Mouse (Mus musculus) testis, adult 2 months (tissue): Measurements from ENCODE around the gene Card6. TPM values are rescaled to one million over a fixed set of nuclear protein-coding genes. Genes with fewer than 3 reads are reported as not detected.

Experiments used
- H3K27ac ChIP-seq: fragments of 200-500 bp; 2 replicates; pipeline ENCODE4 v1.5.1; 2012; ENCODE audit warnings: low read depth, low read length; ENCODE audit not compliant: control insufficient read depth, insufficient read depth
- H3K27me3 ChIP-seq: fragments of 200-500 bp; 2 replicates; pipeline ENCODE4 v1.6.1; 2012; ENCODE audit warnings: mild to moderate bottlenecking, low read length, moderate library complexity; ENCODE audit not compliant: control insufficient read depth, insufficient read depth
- H3K36me3 ChIP-seq: fragments of 200-500 bp; 2 replicates; pipeline ENCODE4 v1.6.1; 2012; ENCODE audit warnings: mild to moderate bottlenecking, low read length; ENCODE audit not compliant: control insufficient read depth, insufficient read depth
- H3K4me1 ChIP-seq: fragments of 200-500 bp; 2 replicates; pipeline ENCODE4 v1.6.1; 2012; ENCODE audit warnings: low read length; ENCODE audit not compliant: control insufficient read depth, insufficient read depth
- H3K4me3 ChIP-seq: fragments of 200-500 bp; 2 replicates; pipeline ENCODE4 v1.5.1; 2012; ENCODE audit warnings: low read depth, mild to moderate bottlenecking, low read length, moderate library complexity, mixed read lengths; ENCODE audit not compliant: control insufficient read depth
- CTCF ChIP-seq: fragments of 200-500 bp; IDR thresholded peaks from 2 replicates; pipeline ENCODE4 v1.5.1; 2012; ENCODE audit warnings: low read depth, mild to moderate bottlenecking, inconsistent platforms, low read length, moderate library complexity; ENCODE audit not compliant: control insufficient read depth, insufficient read depth, insufficient replicate concordance
- POLR2A ChIP-seq: fragments of 200-500 bp; IDR thresholded peaks from 2 replicates; pipeline ENCODE4 v1.6.1; 2012; ENCODE audit warnings: low read depth, mild to moderate bottlenecking, inconsistent platforms, low read length, moderate library complexity; ENCODE audit not compliant: control insufficient read depth
- polyA plus RNA-seq: library from polyadenylated mRNA; depleted of rRNA; stranded (reverse); fragments of >200 nt; gene quantifications from 2 replicates; pipeline ENCODE4 v1.2.3, GENCODE M21; 2012

Gene Card6
- polyA plus RNA-seq, 1 experiment: 4.8 TPM

DNA sequence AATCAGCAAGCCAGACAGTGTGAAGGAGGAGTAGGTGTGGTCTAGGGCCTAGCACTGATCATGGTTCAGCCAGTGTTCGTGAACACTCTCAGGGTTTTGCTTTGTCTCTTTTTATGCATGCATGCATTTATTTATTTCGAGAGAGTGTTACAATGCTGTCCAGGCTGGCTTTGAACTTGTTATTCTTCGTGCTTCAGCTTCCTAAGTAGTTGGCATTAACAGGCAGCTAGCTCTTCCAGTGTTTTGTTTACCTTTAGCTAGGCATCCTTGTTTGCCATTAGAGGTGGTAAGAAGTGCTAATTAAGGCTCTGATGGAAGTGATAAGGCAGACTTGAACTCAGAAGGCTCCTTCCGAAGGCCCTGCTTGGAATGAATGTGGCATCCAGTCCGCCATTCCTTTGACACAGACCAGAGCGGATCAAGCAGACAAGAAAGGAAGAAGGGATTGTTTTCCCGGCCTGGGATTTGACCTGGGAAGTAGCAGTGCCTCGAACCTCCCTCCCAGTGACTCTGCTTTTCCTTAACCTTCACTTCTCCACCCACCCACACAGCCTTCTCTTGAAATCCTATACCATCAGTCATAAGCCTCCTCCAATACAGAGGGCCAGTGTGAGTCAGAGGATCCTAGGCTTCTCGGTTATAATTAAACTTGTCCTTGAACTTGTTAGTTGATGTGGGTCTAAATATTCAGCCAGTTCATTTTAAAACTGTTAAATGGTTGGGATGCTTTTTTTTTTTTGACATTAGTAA lies 37.0 kb upstream of the Card6 start:
- no peaks in the 10 kb centered on the region for H3K27me3 ChIP-seq
- H3K36me3 ChIP-seq: no peaks in the 10 kb centered on the region
- no peak overlapping the region for H3K4me3 ChIP-seq
- H3K27ac ChIP-seq: no peak overlapping the region
- peaks cover 7% of the 10 kb centered on the region for H3K4me1 ChIP-seq
- TF ChIP-seq POLR2A (no peak), CTCF (no peak)

DNA sequence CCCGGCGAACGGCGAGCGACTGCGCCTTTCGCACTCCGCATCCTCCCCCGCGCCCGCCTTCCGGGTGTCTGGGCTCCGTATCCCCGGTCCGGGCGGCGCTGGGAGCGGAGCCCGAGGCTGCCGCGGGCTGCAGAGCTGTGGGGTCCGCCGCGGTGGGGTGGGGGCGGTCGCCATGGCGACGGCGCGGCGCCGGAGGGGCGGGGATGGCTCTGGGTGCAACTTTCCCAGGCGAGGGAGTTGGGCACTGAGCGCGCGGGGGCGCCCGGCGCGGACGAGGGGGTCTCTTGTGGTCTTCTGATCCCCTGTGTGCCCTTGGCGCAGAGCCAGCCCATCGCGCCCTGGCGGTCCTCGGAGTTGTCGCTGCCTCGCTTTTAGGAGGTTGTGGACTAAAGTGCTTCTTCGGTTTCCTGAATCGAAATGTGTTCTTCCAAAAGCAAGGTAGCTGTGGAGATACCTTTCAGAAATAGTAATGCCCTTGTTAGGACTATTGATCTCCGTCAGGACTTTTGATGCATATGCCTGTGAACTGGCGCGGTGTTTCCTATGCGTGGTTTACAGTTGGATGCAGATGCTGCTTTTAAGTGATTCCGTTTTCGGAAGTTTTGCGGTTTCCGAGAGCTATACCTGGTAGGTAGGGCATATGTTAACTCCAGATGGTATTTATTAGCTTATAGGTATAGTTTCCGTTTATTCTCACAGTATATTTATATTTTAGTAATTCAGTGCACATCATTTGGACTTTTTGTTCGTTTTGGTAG lies 35.9 kb upstream of the Card6 start:
- no peak; the same call in 1 of the 2 replicates for TF ChIP-seq POLR2A
- no peak for TF ChIP-seq CTCF
- H3K4me3 ChIP-seq: peak overlapping the region; percentile 99
- no peaks in the 10 kb centered on the region for H3K27me3 ChIP-seq
- peak overlapping the region; percentile 80 for H3K27ac ChIP-seq
- H3K4me1 ChIP-seq: peaks cover 7% of the 10 kb centered on the region
- H3K36me3 ChIP-seq: no peaks in the 10 kb centered on the region

DNA sequence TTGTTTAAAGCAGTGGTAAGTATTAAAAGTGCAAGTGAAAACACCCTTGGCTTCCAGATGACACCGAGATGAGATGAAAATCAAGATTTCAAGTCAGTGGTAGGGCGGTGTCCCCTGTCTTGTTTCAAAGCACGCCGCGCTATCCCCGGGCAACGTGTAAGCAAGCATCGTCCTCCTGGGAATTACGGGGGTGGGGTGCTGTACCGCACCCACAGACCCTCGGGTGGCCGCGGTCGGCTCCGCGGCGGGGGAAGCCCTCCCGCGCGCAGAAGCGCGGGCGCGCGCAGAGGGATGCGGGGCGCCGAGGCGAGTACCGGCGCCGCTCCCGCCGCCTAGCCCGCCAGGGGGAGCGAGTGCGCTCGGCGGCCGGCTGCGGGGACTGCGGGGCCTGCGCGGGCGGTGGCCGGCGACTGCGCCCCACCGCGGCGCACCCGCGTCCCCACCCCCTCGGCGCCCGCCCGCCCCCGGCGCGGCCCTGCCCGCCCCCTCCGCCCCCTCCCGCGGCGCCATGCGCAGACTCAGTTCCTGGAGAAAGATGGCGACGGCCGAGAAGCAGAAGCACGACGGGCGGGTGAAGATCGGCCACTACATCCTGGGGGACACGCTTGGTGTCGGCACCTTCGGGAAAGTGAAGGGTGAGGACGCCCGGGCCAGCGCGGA lies 35.2 kb upstream of the Card6 start, which contains the start of gene Prkaa1:
Prkaa1 (plus strand) TSS at position 501 of the 660 bp plus-strand sequence.
- H3K4me3 ChIP-seq: peak within 1 kb of the TSS; percentile 99
- peaks cover 5% of the 10 kb centered on the region for H3K4me1 ChIP-seq
- TF ChIP-seq CTCF (no peak), POLR2A (peak; percentile 55; the same call in 1 of the 2 replicates)
- peak within 1 kb of the TSS; percentile 80 for H3K27ac ChIP-seq
- H3K27me3 ChIP-seq: no peaks in the 10 kb centered on the region
- no peaks in the 10 kb centered on the region for H3K36me3 ChIP-seq

DNA sequence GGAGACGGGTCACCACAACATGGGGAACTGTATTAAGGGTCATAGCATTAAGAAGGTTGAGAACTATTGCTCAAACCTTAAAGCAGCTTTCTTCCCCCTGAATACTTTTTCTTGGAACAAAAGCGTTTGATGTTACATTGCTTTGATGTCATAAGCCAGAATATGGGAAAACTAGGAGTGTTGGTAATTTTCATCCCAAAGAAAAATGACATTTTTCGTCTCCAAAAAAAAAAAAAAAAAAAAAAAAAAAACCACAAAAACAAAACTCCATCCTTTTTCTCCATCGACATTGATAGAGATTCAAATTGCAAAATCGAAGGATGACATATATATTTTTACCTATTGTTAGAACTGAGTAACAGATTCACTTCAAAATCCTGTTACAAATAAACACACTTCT lies 34.4 kb upstream of the Card6 start:
- Histone ChIP-seq H3K27me3 (no peaks in the 10 kb centered on the region), H3K4me3 (no peak overlapping the region)
- TF ChIP-seq POLR2A (no peak), CTCF (no peak)

DNA sequence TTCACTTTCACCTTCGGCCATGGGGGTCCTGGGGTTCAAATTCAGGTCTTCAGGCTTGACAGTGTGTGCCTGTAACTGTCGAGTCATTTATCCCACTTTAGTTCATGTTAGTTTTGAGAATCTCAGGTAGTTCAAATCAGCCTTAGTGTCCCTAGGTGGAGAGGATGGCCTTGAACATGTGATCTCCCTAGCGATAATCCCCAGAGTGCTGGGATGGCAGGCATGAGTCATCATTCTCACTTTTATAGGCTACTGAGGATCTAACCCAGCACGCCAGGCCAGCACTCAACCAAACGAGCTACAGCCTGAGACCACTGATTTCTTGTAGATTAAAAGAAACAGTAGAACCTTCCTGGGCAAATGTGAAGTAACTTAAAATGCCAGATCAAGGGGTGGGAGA lies 33.7 kb upstream of the Card6 start:
- no peaks in the 10 kb centered on the region for H3K27me3 ChIP-seq
- H3K4me3 ChIP-seq: no peak overlapping the region
- TF ChIP-seq CTCF: no peak
- no peak for TF ChIP-seq POLR2A
- no peaks in the 10 kb centered on the region for H3K36me3 ChIP-seq
- H3K4me1 ChIP-seq: peaks cover 5% of the 10 kb centered on the region
- no peak overlapping the region for H3K27ac ChIP-seq

More for the DNA sequence above, 34.4 kb upstream of the Card6 start:
- Histone ChIP-seq H3K36me3 (no peaks in the 10 kb centered on the region), H3K4me1 (peaks cover 5% of the 10 kb centered on the region), H3K27ac (no peak overlapping the region)

DNA sequence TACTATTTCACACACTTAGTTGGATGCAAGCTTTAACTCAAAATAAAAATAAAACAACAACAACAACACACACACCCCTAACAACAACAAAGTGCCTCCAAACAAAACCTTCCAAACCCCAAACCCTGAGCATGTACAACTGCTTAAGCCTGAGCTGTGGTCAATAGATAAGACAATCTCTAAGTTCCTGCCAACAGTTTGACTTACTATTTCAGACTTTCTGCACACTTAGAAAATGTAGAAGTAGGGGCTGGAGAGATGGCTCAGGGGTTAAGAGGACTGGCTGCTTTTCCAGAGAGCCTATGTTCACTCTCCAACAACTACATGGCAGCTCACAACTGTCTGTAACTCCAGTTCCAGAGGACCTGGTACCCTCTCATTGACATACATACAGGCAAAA lies 32.0 kb upstream of the Card6 start:
- Histone ChIP-seq H3K27me3 (no peaks in the 10 kb centered on the region), H3K4me3 (no peak overlapping the region), H3K36me3 (no peaks in the 10 kb centered on the region), H3K4me1 (peaks cover 5% of the 10 kb centered on the region), H3K27ac (no peak overlapping the region)
- TF ChIP-seq CTCF (no peak), POLR2A (no peak)

DNA sequence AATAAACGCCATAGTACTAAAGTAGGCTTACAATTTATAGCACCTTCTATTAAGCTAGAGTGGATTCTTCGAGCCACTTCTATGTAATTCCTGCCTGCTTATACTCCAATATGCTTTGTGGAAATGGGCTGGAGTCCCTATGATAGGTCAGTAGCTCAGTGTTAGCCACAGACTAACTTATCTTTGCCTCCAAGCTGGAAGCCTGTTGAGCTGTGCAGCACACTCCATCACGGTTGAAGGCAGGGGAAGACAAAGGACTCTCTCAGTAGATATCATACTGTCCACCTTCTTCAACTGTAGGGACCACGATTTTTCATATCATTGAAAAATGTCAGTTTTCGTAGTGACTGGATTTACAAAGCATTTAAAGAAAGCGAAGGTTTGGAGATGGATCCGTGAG lies 31.5 kb upstream of the Card6 start:
- peaks cover 2% of the 10 kb centered on the region; the same call in 1 of the 2 replicates for H3K4me1 ChIP-seq
- H3K36me3 ChIP-seq: no peaks in the 10 kb centered on the region
- no peaks in the 10 kb centered on the region for H3K27me3 ChIP-seq
- TF ChIP-seq POLR2A (no peak), CTCF (no peak)
- H3K4me3 ChIP-seq: no peak overlapping the region
- no peak overlapping the region for H3K27ac ChIP-seq
